Mouse (Mus musculus) liver, postnatal 0 days (tissue): ENCODE results near the gene Birc7. TPM values are rescaled to one million over a fixed set of nuclear protein-coding genes. Genes with fewer than 3 reads are reported as not detected.

Source experiments
- ATAC-seq: fragments of 200-750 bp; cut with Nextera tagmentation; 2 replicates; pipeline ENCODE4 v1.8.0; 2017; ENCODE audit warnings: mild to moderate bottlenecking, moderate library complexity
- DNase-seq: peaks from one replicate; pipeline ENCODE4 v3.0.0-alpha.2; 2016
- H3K27ac ChIP-seq: fragments of 300-500 bp; sonication (generic); 2 replicates; pipeline ENCODE4 v1.5.1; 2014; ENCODE audit warnings: antibody characterized with exemption, moderate library complexity, mild to moderate bottlenecking, low read depth
- H3K27me3 ChIP-seq: fragments of 300-500 bp; sonication (generic); 2 replicates; pipeline ENCODE4 v1.6.1; 2014; ENCODE audit warnings: low read length, control low read depth, mixed read lengths; ENCODE audit not compliant: insufficient read depth
- H3K36me3 ChIP-seq: fragments of 300-500 bp; sonication (generic); replicated peaks from 2 replicates; pipeline ENCODE4 v1.6.1; 2014; ENCODE audit warnings: mild to moderate bottlenecking, control low read depth, low read length, moderate library complexity, mixed read lengths; ENCODE audit not compliant: insufficient read depth
- H3K4me1 ChIP-seq: fragments of 300-500 bp; sonication (generic); 2 replicates; pipeline ENCODE4 v1.6.1; 2014; ENCODE audit warnings: antibody characterized with exemption, mild to moderate bottlenecking, control low read depth; ENCODE audit not compliant: insufficient read depth
- H3K4me2 ChIP-seq: fragments of 300-500 bp; sonication (generic); 2 replicates; pipeline ENCODE4 v1.6.1; 2014; ENCODE audit warnings: low read depth, mild to moderate bottlenecking, low read length, moderate library complexity, mixed read lengths
- H3K4me3 ChIP-seq: fragments of 300-500 bp; sonication (generic); 2 replicates; pipeline ENCODE4 v1.5.1; 2014; ENCODE audit warnings: low read depth, low read length
- H3K9ac ChIP-seq: fragments of 300-500 bp; sonication (generic); replicated peaks from 2 replicates; pipeline ENCODE4 v1.6.1; 2014; ENCODE audit warnings: mild to moderate bottlenecking, moderate library complexity
- H3K9me3 ChIP-seq: fragments of 300-500 bp; sonication (generic); 2 replicates; pipeline ENCODE4 v1.6.1; 2016; ENCODE audit warnings: mild to moderate bottlenecking, control low read depth, low read length, mixed read lengths
- CTCF ChIP-seq: sonication (generic); IDR thresholded peaks from 2 replicates; pipeline ENCODE4 v1.5.1; 2016; ENCODE audit warnings: antibody characterized with exemption, low read depth
- EP300 ChIP-seq: IDR thresholded peaks from 2 replicates; pipeline ENCODE4 v1.6.1; 2016; ENCODE audit warnings: antibody characterized with exemption, low read depth, mild to moderate bottlenecking
- WGBS: fragments of 180-500 bp; shearing (Covaris S2); extraction: QIAGEN DNeasy Blood & Tissue Kit; methylation state at CpG from one replicate; pipeline ENCODE4 v1.1.7; 2014; ENCODE audit not compliant: insufficient replicate concordance; 5-methylcytosine and 5-hydroxymethylcytosine counted together
- microRNA-seq: library from miRNA; unstranded; fragments of <30 nt; microRNA quantifications from one replicate; pipeline ENCODE4, GENCODE M21; 2016
- polyA plus RNA-seq: library from polyadenylated mRNA; unstranded; fragments of >200 nt; fragmentation: Nextera tagmentation; extraction: Ambion mirVana; gene quantifications from 2 replicates; pipeline ENCODE4 v1.2.1, GENCODE M21; 2015

Birc7 gene
- polyA plus RNA-seq, 1 experiment from 2014 or later, result not detected

DNA sequence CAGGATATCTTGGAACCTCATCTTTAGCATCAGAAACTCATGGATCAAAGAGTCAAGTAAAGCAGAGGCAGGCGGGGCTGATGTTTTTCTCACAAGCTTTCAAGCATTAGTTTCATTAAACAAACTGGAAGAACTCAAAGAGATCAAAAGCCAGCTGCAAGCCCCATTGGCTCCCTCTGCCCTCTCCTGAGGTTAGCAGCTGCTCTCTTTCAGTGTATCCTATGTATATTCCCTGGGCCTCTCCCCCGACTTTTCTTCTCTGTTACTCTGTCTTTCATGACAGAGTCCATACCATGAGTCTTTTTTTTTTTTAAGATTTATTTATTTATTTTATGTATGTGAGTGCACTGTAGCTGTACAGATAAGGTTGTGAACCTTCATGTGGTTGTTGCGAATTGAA is 31.4 kb downstream of the Birc7 start:
- peaks cover 13% of the 10 kb centered on the region for H3K27me3 ChIP-seq
- no peak overlapping the region for H3K4me2 ChIP-seq
- TF ChIP-seq EP300 (no peak), CTCF (no peak)
- H3K9me3 ChIP-seq, result no peaks in the 10 kb centered on the region
- H3K36me3 ChIP-seq, result no peaks in the 10 kb centered on the region
- no peak for ATAC-seq
- H3K9ac ChIP-seq, result no peak overlapping the region
- no peaks in the 10 kb centered on the region for H3K4me1 ChIP-seq
- no peak overlapping the region for H3K4me3 ChIP-seq
- no peak overlapping the region for H3K27ac ChIP-seq
- DNase-seq, result no peak
- WGBS, result 66% methylated on average over 3 of the region's 3 CpGs

DNA sequence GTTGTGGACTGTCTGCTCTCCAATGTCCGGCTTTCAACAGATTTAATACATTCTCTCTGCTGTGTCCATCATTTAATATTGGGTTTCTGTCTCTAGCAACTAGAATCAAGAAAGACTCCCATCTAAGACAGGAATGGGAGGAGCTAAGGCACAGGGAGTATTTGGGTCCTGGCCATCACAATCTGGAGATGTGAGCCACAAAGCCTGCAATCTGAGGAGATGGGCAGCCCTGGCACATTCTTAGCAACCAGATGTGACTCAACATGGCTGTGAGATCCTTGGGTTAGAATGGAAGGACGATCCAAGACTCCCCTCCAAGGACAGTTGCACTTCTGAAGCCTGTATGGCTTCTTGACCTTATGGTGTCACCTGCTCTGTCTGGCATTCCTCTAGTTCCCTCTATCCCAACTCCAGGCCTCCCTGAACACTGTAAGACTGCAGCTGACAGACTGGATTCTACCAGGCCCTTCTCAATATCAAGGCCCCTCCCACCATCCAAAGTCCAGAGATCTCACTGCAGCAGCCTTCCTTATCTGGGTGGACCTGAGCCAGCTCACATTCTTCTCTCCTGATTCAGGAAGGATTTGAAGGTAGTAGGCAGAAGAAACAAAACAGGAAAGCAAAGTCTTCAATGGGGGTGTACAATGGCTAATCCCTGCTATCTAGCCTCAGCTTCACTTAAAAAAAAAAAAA is 33.9 kb downstream of the Birc7 start:
- Histone ChIP-seq H3K9ac (no peak overlapping the region), H3K4me1 (peaks cover 6% of the 10 kb centered on the region), H3K9me3 (no peaks in the 10 kb centered on the region), H3K27me3 (no peaks in the 10 kb centered on the region), H3K4me2 (no peak overlapping the region), H3K36me3 (no peaks in the 10 kb centered on the region), H3K4me3 (no peak overlapping the region), H3K27ac (no peak overlapping the region)
- no peak for TF ChIP-seq EP300
- no peak for TF ChIP-seq CTCF
- WGBS, result 72% methylated on average over 2 of the region's 2 CpGs
- DNase-seq, result no peak
- ATAC-seq, result no peak

GRCm38 (mm10) chr2:180963956-180964355 is 35.1 kb downstream of the Birc7 start:
- Histone ChIP-seq H3K36me3 (no peaks in the 10 kb centered on the region), H3K4me1 (peaks cover 11% of the 10 kb centered on the region), H3K9me3 (no peaks in the 10 kb centered on the region), H3K9ac (no peak overlapping the region), H3K4me2 (no peak overlapping the region), H3K4me3 (no peak overlapping the region), H3K27me3 (no peaks in the 10 kb centered on the region), H3K27ac (no peak overlapping the region)
- TF ChIP-seq CTCF (peak; percentile 90), EP300 (no peak)
- 5% methylated on average over 5 of the region's 5 CpGs for WGBS
- ATAC-seq (no peak), DNase-seq (peak; percentile 75)

DNA sequence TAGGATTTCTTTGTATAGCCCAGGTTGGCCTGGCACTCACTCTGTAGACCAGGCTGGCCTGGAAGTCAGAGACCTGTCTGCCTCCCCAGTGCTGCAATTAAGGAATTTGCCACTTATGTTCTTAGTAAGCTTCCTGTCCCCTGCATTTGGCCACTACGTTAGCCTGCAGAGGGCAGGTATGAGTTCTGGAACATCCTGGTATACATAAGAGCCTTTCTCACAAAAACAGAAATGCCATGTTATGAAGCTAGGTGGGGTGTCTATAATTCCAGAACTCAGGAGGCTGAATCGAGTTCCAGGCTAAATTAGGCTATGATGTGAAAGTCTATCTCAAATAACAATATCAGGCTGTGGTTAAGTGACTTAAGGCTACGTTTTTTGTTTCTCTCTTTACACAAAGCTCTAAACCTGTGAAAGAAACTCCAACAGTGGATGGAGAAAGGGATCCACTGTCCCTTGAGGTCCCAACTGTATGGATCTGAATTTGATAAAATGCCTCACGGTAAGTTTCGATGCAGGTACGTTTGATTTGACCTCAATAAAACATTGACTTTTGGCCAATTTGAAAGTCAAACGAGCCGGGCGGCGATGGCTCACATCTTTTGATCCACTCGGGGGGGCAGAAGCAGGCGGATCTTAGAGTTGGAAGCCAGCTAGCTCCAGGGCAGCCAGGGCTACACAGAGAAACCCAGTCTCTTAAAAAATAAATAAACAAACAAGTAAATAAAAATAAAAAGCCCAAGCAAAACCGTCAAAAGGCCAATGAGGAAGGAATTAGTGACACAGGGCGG is 37.5 kb downstream of the Birc7 start:
- Histone ChIP-seq H3K27ac (peak overlapping the region; percentile 84), H3K4me1 (peaks cover 18% of the 10 kb centered on the region), H3K9me3 (no peaks in the 10 kb centered on the region), H3K9ac (peak overlapping the region; percentile 94), H3K4me2 (peak overlapping the region; percentile 83), H3K4me3 (peak overlapping the region; percentile 78), H3K36me3 (peaks cover 11% of the 10 kb centered on the region), H3K27me3 (no peaks in the 10 kb centered on the region)
- 12% methylated on average over 14 of the region's 14 CpGs for WGBS
- peak; percentile 50 for TF ChIP-seq CTCF
- no peak for TF ChIP-seq EP300
- ATAC-seq, result peak; percentile 10; the same call in 1 of the 2 replicates
- no peak for DNase-seq

DNA sequence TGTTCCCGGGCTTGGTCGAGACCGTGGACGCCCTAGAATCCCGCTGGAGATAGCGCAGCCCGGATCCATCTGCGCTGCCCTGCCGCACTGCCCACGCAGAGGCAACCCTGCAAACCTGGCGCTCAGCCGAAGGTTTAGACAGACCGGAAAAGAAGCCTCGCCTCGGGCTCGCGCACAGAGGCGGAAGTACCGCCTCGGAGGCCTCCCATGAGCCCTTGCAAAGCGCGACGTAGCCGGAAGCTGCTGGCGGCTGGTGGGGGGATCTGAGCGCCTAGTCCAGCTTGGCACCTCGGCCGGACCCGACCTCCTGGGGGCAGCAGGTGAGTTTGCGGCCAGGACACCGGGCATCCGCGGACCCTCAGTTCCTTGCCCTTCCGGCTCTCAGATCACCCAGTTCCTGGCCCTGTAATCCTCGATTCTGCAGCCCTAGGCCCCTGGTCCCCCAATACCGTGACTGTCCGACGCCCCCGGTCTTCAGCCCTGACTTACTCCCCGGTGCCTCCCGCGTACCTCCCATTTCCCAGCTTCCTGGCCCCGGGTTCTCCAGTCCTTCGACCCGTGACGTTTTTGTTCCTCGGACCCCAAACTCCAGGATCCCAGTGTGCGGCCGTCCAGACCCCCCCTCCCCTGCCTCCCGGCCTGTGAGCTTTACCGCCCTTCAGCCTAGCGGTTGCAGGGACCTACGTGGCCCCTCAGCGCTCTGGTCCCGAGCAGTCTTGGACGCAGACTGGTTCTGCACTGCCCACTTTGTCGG is 38.4 kb downstream of the Birc7 start, which contains the start of gene Arfgap1:
Gene Arfgap1, plus strand, starts transcription at position 216 of the 754 bp plus-strand sequence.
- H3K27me3 ChIP-seq, result no peaks in the 10 kb centered on the region
- H3K9ac ChIP-seq, result peak within 1 kb of the TSS; percentile 94
- peak; percentile 94 for ATAC-seq
- DNase-seq, result peak; percentile 92
- H3K4me2 ChIP-seq, result peak within 1 kb of the TSS; percentile 83
- TF ChIP-seq EP300 (no peak), CTCF (no peak)
- H3K4me3 ChIP-seq, result peak within 1 kb of the TSS; percentile 78
- under 1% methylated on average over 56 of the region's 57 CpGs for WGBS
- H3K36me3 ChIP-seq, result peaks cover 19% of the 10 kb centered on the region
- H3K27ac ChIP-seq, result peak within 1 kb of the TSS; percentile 84
- peaks cover 18% of the 10 kb centered on the region for H3K4me1 ChIP-seq
- H3K9me3 ChIP-seq, result no peaks in the 10 kb centered on the region

- no peaks in the 10 kb centered on the region for H3K4me1 ChIP-seq
- H3K4me2 ChIP-seq, result no peak overlapping the region
- H3K4me3 ChIP-seq, result no peak overlapping the region
- no peak overlapping the region for H3K9ac ChIP-seq
- DNase-seq (no peak), ATAC-seq (no peak)
- 77% methylated on average over 6 of the region's 6 CpGs for WGBS
- H3K27ac ChIP-seq, result no peak overlapping the region
- TF ChIP-seq CTCF (no peak), EP300 (no peak)
- H3K27me3 ChIP-seq, result no peaks in the 10 kb centered on the region
- H3K9me3 ChIP-seq, result no peaks in the 10 kb centered on the region
- peaks cover 60% of the 10 kb centered on the region for H3K36me3 ChIP-seq
Measured at GRCm38 (mm10) chr2:180981133-180981532, 52.3 kb downstream of the Birc7 start.

Small RNAs within 50 kb of the gene (microRNA-seq; reads per million reads assigned to microRNA genes)
- gene Mir124a-3, result not detected

Other genes with a start within 250 kb of the Birc7 start
- 6.5 and 8.7 TPM in 2 replicates for gene Dido1, start 219.0 kb upstream of the Birc7 start, polyA plus RNA-seq
- gene Gid8, start 218.9 kb upstream of the Birc7 start, polyA plus RNA-seq, result 68.2 and 71.3 TPM in 2 replicates
- gene Slc17a9, start 203.8 kb upstream of the Birc7 start, polyA plus RNA-seq, result 5.2 and 6.0 TPM in 2 replicates
- not detected in 2 replicates for gene Bhlhe23, start 152.1 kb upstream of the Birc7 start, polyA plus RNA-seq
- 17.3 and 17.8 TPM in 2 replicates for gene Ythdf1, start 8.1 kb upstream of the Birc7 start, polyA plus RNA-seq
- 1.6 and 3.4 TPM in 2 replicates for gene Nkain4, start 25.7 kb downstream of the Birc7 start, polyA plus RNA-seq
- gene Arfgap1, start 38.2 kb downstream of the Birc7 start, polyA plus RNA-seq, result 17.7 and 18.8 TPM in 2 replicates
- gene Col20a1, start 57.5 kb downstream of the Birc7 start, polyA plus RNA-seq, result 0.12 and 0.18 TPM in 2 replicates
- 0.02 and 0.05 TPM in 2 replicates for gene Chrna4, start 114.5 kb downstream of the Birc7 start, polyA plus RNA-seq
- gene Kcnq2, start 206.3 kb downstream of the Birc7 start, polyA plus RNA-seq, result not detected in 2 replicates
- gene Eef1a2, start 228.0 kb downstream of the Birc7 start, polyA plus RNA-seq, result 0.05 TPM in 1 of 2 replicates, not detected in the other